Mouse (Mus musculus): ENCODE results near the gene Atg2b. TPM values are rescaled to one million over a fixed set of nuclear protein-coding genes. Genes with fewer than 3 reads are reported as not detected.

Gene Atg2b
- polyA plus RNA-seq, 2 experiments = 18.6 to 32.5 TPM

GRCm38 (mm10) chr12:105718616-105719015 lies 33.6 kb upstream of the Atg2b start:
- Histone ChIP-seq H3K9me3 (ENCODE audit: control insufficient read depth, low read length) (no peaks in the 10 kb centered on the region), H3K4me3 (replicated peaks; ENCODE audit: low read length) (no peak overlapping the region; the same call in 1 of the 2 replicates), H3K4me1 (ENCODE audit: control insufficient read depth, insufficient read depth, low read length) (no peaks in the 10 kb centered on the region), H3K27me3 (ENCODE audit: control insufficient read depth, insufficient read depth, low read length) (no peaks in the 10 kb centered on the region), H3K4me2 (replicated peaks; ENCODE audit: low read depth, low read length, severe bottlenecking) (peak overlapping the region; percentile 25; the same call in 1 of the 2 replicates), H3K27ac (replicated peaks; ENCODE audit: low read depth, low read length) (no peak overlapping the region), H3K36me3 (ENCODE audit: control insufficient read depth, insufficient read depth, low read length) (no peaks in the 10 kb centered on the region), H3K9ac (ENCODE audit: low read depth, low read length, severe bottlenecking) (no peak overlapping the region)
- DNase-seq (ENCODE audit: low spot score) (no peak), ATAC-seq (ENCODE audit: low FRiP score, low read depth) (no peak)
- no peak for TF ChIP-seq POLR2A (IDR thresholded peaks at IDR 0.05; ENCODE audit: borderline replicate concordance, extremely low read depth, insufficient read depth, insufficient read length)
- 64% methylated on average over 17 of the region's 17 CpGs for WGBS

DNA sequence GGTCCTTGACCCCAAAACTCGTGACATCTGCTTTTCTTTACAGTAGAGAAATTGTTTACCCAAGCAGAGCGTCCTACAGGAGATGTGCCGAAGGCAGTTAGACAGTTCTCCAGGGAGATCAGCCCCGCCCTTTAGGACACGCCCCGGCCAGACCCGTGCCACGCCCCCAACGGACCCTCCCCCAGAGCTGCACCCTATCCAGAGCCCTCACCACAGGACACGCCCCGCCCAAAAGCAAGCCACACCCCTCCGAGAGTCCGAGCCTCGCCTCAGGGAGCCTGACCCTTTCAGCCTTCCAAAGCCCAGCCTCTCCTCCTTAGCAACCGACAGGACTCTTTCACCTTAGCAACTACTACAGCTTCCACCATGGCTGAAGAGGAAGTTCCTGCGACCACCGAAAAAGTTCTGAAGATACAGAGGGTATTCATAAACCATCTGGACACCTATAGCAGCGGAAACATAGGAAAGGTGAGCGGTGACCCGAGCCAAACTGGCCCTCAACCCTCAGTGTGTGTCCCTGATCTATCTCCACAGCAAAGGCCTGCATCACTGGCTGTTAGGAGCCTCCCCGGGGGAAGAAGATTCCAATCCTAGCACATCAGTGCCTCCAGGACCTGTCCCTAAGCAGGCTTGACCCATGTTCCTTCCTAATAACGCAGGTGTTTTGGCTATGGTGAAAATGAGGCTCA lies 20.9 kb upstream of the Atg2b start, which contains the start of gene Ak7:
Ak7 (plus strand) TSS at position 178 of the 689 bp plus-strand sequence.
- Histone ChIP-seq H3K4me2 (replicated peaks; ENCODE audit: low read depth, low read length, severe bottlenecking) (peak within 1 kb of the TSS; percentile 33), H3K4me3 (replicated peaks; ENCODE audit: low read length) (0 out of 2 replicates have a peak within 1 kb of the TSS, but pooled peaks have one; percentile 8), H3K27ac (replicated peaks; ENCODE audit: low read depth, low read length) (no peak within 1 kb of the TSS), H3K4me1 (ENCODE audit: control insufficient read depth, insufficient read depth, low read length) (0 out of 2 replicates have a peak, but pooled peaks cover 2% of the 10 kb centered on the region), H3K36me3 (ENCODE audit: control insufficient read depth, insufficient read depth, low read length) (0 out of 2 replicates have a peak, but pooled peaks cover 9% of the 10 kb centered on the region), H3K9me3 (ENCODE audit: control insufficient read depth, low read length) (no peaks in the 10 kb centered on the region), H3K27me3 (ENCODE audit: control insufficient read depth, insufficient read depth, low read length) (no peaks in the 10 kb centered on the region), H3K9ac (ENCODE audit: low read depth, low read length, severe bottlenecking) (no peak within 1 kb of the TSS)
- 15% methylated on average over 22 of the region's 22 CpGs for WGBS
- TF ChIP-seq POLR2A (IDR thresholded peaks at IDR 0.05; ENCODE audit: borderline replicate concordance, extremely low read depth, insufficient read depth, insufficient read length) = no peak
- ATAC-seq (ENCODE audit: low FRiP score, low read depth) = peak; percentile 83
- peak; percentile 38 for DNase-seq (ENCODE audit: low spot score)

DNA sequence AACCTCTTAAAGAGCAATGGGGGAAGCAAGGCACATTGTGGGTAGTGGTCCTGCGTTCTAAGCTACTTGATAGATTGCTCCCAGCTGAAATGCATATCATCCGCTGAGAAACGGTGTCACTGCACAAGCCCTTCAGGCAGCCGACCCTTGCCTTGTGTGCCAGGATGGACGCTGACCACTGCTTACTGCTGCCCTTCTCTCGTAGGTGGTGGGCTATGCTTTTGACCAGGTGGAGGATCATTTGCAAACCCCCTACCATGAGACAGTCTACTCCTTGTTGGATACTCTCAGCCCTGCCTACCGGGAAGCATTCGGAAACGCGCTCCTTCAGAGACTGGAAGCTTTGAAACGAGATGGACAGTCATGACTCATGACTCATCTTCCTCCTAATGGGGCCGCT lies 15.4 kb upstream of the Atg2b start:
- 92% methylated on average over 12 of the region's 12 CpGs for WGBS
- H3K9ac ChIP-seq (ENCODE audit: low read depth, low read length, severe bottlenecking) = no peak overlapping the region
- H3K27ac ChIP-seq (replicated peaks; ENCODE audit: low read depth, low read length) = no peak overlapping the region
- no peak overlapping the region for H3K4me3 ChIP-seq (replicated peaks; ENCODE audit: low read length)
- H3K27me3 ChIP-seq (ENCODE audit: control insufficient read depth, insufficient read depth, low read length) = no peaks in the 10 kb centered on the region
- H3K9me3 ChIP-seq (ENCODE audit: control insufficient read depth, low read length) = no peaks in the 10 kb centered on the region
- H3K4me2 ChIP-seq (replicated peaks; ENCODE audit: low read depth, low read length, severe bottlenecking) = no peak overlapping the region
- H3K4me1 ChIP-seq (ENCODE audit: control insufficient read depth, insufficient read depth, low read length) = no peaks in the 10 kb centered on the region
- ATAC-seq (ENCODE audit: low FRiP score, low read depth) (no peak), DNase-seq (ENCODE audit: low spot score) (no peak)
- no peak for TF ChIP-seq POLR2A (IDR thresholded peaks at IDR 0.05; ENCODE audit: borderline replicate concordance, extremely low read depth, insufficient read depth, insufficient read length)
- H3K36me3 ChIP-seq (ENCODE audit: control insufficient read depth, insufficient read depth, low read length) = peaks cover 25% of the 10 kb centered on the region

GRCm38 (mm10) chr12:105697104-105697780 lies 12.2 kb upstream of the Atg2b start:
- Histone ChIP-seq H3K27ac (replicated peaks; ENCODE audit: low read depth, low read length) (no peak overlapping the region), H3K36me3 (ENCODE audit: control insufficient read depth, insufficient read depth, low read length) (peaks cover 28% of the 10 kb centered on the region), H3K9ac (ENCODE audit: low read depth, low read length, severe bottlenecking) (no peak overlapping the region), H3K4me1 (ENCODE audit: control insufficient read depth, insufficient read depth, low read length) (no peaks in the 10 kb centered on the region), H3K4me3 (replicated peaks; ENCODE audit: low read length) (no peak overlapping the region), H3K27me3 (ENCODE audit: control insufficient read depth, insufficient read depth, low read length) (no peaks in the 10 kb centered on the region), H3K4me2 (replicated peaks; ENCODE audit: low read depth, low read length, severe bottlenecking) (no peak overlapping the region), H3K9me3 (ENCODE audit: control insufficient read depth, low read length) (no peaks in the 10 kb centered on the region)
- WGBS = 81% methylated on average over 8 of the region's 8 CpGs
- ATAC-seq (ENCODE audit: low FRiP score, low read depth) (no peak), DNase-seq (ENCODE audit: low spot score) (no peak)
- TF ChIP-seq POLR2A (IDR thresholded peaks at IDR 0.05; ENCODE audit: borderline replicate concordance, extremely low read depth, insufficient read depth, insufficient read length) = no peak

DNA sequence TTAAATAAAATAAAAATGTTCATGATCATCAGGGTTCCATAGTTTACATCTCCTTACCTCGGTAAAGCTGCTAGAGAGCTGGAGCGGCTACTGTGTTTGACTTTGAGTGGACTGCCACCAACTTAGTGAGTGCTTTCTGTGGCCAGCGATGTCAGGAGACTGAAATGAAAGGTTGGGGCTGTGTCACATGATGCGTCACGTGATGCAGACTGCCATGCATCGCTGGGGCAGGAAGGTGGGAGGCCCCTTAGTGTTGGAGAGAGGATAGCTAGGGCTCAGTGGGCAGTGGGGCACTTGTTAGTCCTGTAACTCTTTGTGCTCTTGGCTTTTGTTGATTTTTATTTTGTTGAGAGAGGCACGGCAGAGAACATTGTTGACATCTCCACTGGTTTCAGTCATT lies 10.8 kb upstream of the Atg2b start:
- WGBS = 84% methylated on average over 7 of the region's 7 CpGs

More for the DNA sequence above, 10.8 kb upstream of the Atg2b start:
- Histone ChIP-seq H3K4me2 (replicated peaks; ENCODE audit: low read depth, low read length, severe bottlenecking) (no peak overlapping the region), H3K9me3 (ENCODE audit: control insufficient read depth, low read length) (no peaks in the 10 kb centered on the region), H3K9ac (ENCODE audit: low read depth, low read length, severe bottlenecking) (no peak overlapping the region), H3K4me3 (replicated peaks; ENCODE audit: low read length) (no peak overlapping the region), H3K4me1 (ENCODE audit: control insufficient read depth, insufficient read depth, low read length) (no peaks in the 10 kb centered on the region), H3K27me3 (ENCODE audit: control insufficient read depth, insufficient read depth, low read length) (no peaks in the 10 kb centered on the region), H3K27ac (replicated peaks; ENCODE audit: low read depth, low read length) (no peak overlapping the region), H3K36me3 (ENCODE audit: control insufficient read depth, insufficient read depth, low read length) (peaks cover 29% of the 10 kb centered on the region)
- DNase-seq (ENCODE audit: low spot score) (no peak), ATAC-seq (ENCODE audit: low FRiP score, low read depth) (no peak)
- TF ChIP-seq POLR2A (IDR thresholded peaks at IDR 0.05; ENCODE audit: borderline replicate concordance, extremely low read depth, insufficient read depth, insufficient read length) = no peak
